Mouse (Mus musculus) neural tube, embryonic 10.5 days (tissue): ENCODE data around the gene Cep89.

Experiments
- DNase-seq: peaks from one replicate; pipeline ENCODE4 v3.0.0-alpha.2; 2017; ENCODE audit warnings: low spot score; ENCODE audit errors: extremely low spot score

Gene Cep89

DNA sequence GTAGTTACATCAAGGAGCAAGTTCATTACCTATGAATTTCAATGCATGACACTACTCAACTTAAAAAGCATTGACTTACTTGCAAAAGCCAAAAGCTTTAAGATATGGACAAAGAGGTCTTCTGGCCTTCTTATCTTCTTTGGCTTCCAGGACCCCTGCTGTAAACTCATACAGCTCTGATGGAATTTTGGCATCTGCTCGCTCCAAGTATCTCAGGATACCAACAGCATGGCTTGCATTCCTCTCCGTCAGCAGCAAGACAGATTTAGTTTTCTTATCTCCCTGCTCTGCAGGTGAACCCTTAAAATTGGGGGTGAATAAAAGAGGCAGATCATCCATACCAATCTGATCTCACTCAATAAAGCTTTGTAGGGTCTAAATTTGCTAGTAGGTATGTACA lies 88.3 kb downstream of the Cep89 start:
- DNase-seq = no peak

DNA sequence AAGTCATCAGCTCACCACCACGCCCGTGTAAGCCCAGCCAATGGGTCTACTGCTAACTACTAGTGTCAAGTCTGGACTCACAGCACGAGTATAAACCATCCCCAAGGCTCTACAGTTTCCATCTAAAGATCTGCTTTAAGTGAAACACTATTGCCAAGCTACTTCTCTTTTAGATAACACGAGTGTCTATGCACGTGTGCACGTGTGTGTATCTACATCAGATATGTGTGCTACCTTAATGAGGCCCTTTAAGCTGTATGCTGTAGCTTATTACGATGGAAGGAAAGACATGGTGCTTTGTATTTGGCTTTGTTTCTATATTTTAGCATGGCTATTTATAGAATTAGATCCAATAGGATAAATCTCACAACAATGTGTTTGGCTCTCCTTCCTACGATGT lies 89.7 kb downstream of the Cep89 start:
- no peak for DNase-seq
